Mouse (Mus musculus) embryonic facial prominence, embryonic 10.5 days (tissue): ENCODE data around the gene Crxos. TPM values are rescaled to one million over a fixed set of nuclear protein-coding genes. Genes with fewer than 3 reads are reported as not detected.
"Not testable (repeated sequence)": the region's sequence is repeated elsewhere in the genome, so short reads cannot be mapped to it uniquely, and the experiment has no call there.

Experiments
- DNase-seq: peaks from one replicate; pipeline ENCODE4 v3.0.0-alpha.2; 2017; ENCODE audit warnings: low spot score
- H3K27ac ChIP-seq: fragments of 300-500 bp; sonication (generic); replicated peaks from 2 replicates; pipeline ENCODE4 v1.5.1; 2016; ENCODE audit warnings: mild to moderate bottlenecking
- H3K27me3 ChIP-seq: fragments of 300-500 bp; sonication (generic); replicated peaks from 2 replicates; pipeline ENCODE4 v1.6.1; 2016; ENCODE audit warnings: low read depth, mild to moderate bottlenecking; ENCODE audit not compliant: poor library complexity, severe bottlenecking
- H3K36me3 ChIP-seq: fragments of 300-500 bp; sonication (generic); replicated peaks from 2 replicates; pipeline ENCODE4 v1.6.1; 2016; ENCODE audit warnings: mild to moderate bottlenecking, moderate library complexity
- H3K4me1 ChIP-seq: fragments of 300-500 bp; sonication (generic); 2 replicates; pipeline ENCODE4 v1.6.1; 2016
- H3K4me3 ChIP-seq: fragments of 300-500 bp; sonication (generic); 2 replicates; pipeline ENCODE4 v1.5.1; 2016; ENCODE audit warnings: mild to moderate bottlenecking, moderate library complexity
- H3K9me3 ChIP-seq: fragments of 300-500 bp; sonication (generic); 2 replicates; pipeline ENCODE4 v1.6.1; 2016; ENCODE audit warnings: mild to moderate bottlenecking
- WGBS: fragments of 180-500 bp; shearing (Covaris S2); methylation state at CpG from one replicate; pipeline ENCODE4 v1.1.7; 2016; 5-methylcytosine and 5-hydroxymethylcytosine counted together
- polyA plus RNA-seq: library from polyadenylated mRNA; unstranded; fragments of >200 nt; fragmentation: Nextera tagmentation; extraction: Ambion mirVana; gene quantifications from 2 replicates; pipeline ENCODE4 v1.2.1, GENCODE M21; 2016

Gene Crxos
- polyA plus RNA-seq, 1 experiment from 2014 or later, result not detected

- no peak overlapping the region for H3K4me3 ChIP-seq
- H3K9me3 ChIP-seq, result no peaks in the 10 kb centered on the region
- H3K36me3 ChIP-seq, result no peaks in the 10 kb centered on the region
- H3K4me1 ChIP-seq, result peaks cover 5% of the 10 kb centered on the region
- no peaks in the 10 kb centered on the region for H3K27me3 ChIP-seq
- WGBS, result 82% methylated on average over 5 of the region's 5 CpGs
- H3K27ac ChIP-seq, result no peak overlapping the region
- DNase-seq, result no peak
Observed at GRCm38 (mm10) chr7:15910521-15910920, 28.1 kb downstream of the Crxos start.

- WGBS, result 1% methylated on average over 4 of the region's 4 CpGs
- Histone ChIP-seq H3K4me1 (peaks cover 5% of the 10 kb centered on the region), H3K4me3 (no peak overlapping the region), H3K9me3 (no peaks in the 10 kb centered on the region), H3K27me3 (no peaks in the 10 kb centered on the region), H3K36me3 (peaks cover 11% of the 10 kb centered on the region), H3K27ac (no peak overlapping the region)
- DNase-seq, result peak; percentile 90
Observed at GRCm38 (mm10) chr7:15912183-15912582, 29.8 kb downstream of the Crxos start.

- H3K4me3 ChIP-seq, result no peak overlapping the region
- no peaks in the 10 kb centered on the region for H3K27me3 ChIP-seq
- no peak overlapping the region for H3K27ac ChIP-seq
Observed at GRCm38 (mm10) chr7:15914252-15914651, 31.8 kb downstream of the Crxos start.

GRCm38 (mm10) chr7:15914751-15915150 is 32.3 kb downstream of the Crxos start:
- Histone ChIP-seq H3K27me3 (no peaks in the 10 kb centered on the region), H3K4me3 (no peak overlapping the region), H3K27ac (no peak overlapping the region), H3K4me1 (peaks cover 5% of the 10 kb centered on the region), H3K9me3 (no peaks in the 10 kb centered on the region; the same call in 1 of the 2 replicates), H3K36me3 (peaks cover 36% of the 10 kb centered on the region)
- DNase-seq, result no peak
- WGBS, result 86% methylated on average over 2 of the region's 2 CpGs

More at GRCm38 (mm10) chr7:15914252-15914651, 31.8 kb downstream of the Crxos start:
- Histone ChIP-seq H3K4me1 (peaks cover 5% of the 10 kb centered on the region), H3K36me3 (peaks cover 31% of the 10 kb centered on the region), H3K9me3 (no peaks in the 10 kb centered on the region; the same call in 1 of the 2 replicates)
- WGBS, result 53% methylated on average over 2 of the region's 2 CpGs
- DNase-seq, result peak; percentile 60

- not testable (repeated sequence) for H3K27ac ChIP-seq, DNase-seq, H3K4me3 ChIP-seq, H3K9me3 ChIP-seq, H3K27me3 ChIP-seq
- Histone ChIP-seq H3K4me1 (peaks cover 10% of the 10 kb centered on the region), H3K36me3 (peaks cover 46% of the 10 kb centered on the region)
- WGBS, result 91% methylated on average over 4 of the region's 4 CpGs
Observed at GRCm38 (mm10) chr7:15915695-15916094, 33.3 kb downstream of the Crxos start.

- Histone ChIP-seq H3K27me3 (no peaks in the 10 kb centered on the region), H3K36me3 (peaks cover 50% of the 10 kb centered on the region), H3K4me3 (no peak overlapping the region), H3K4me1 (peaks cover 15% of the 10 kb centered on the region), H3K9me3 (no peaks in the 10 kb centered on the region; the same call in 1 of the 2 replicates), H3K27ac (no peak overlapping the region)
- no peak for DNase-seq
- WGBS, result 78% methylated on average over 3 of the region's 3 CpGs
Observed at GRCm38 (mm10) chr7:15916134-15916723, 33.8 kb downstream of the Crxos start.

GRCm38 (mm10) chr7:15916996-15917395 is 34.6 kb downstream of the Crxos start:
- Histone ChIP-seq H3K27me3 (no peaks in the 10 kb centered on the region), H3K4me1 (peaks cover 17% of the 10 kb centered on the region), H3K4me3 (no peak overlapping the region), H3K9me3 (no peaks in the 10 kb centered on the region; the same call in 1 of the 2 replicates), H3K27ac (no peak overlapping the region), H3K36me3 (peaks cover 50% of the 10 kb centered on the region)
- no peak for DNase-seq
- WGBS, result 80% methylated on average over 4 of the region's 4 CpGs

- DNase-seq, result no peak
- Histone ChIP-seq H3K36me3 (peaks cover 50% of the 10 kb centered on the region), H3K4me1 (peaks cover 20% of the 10 kb centered on the region), H3K27me3 (0 out of 2 replicates have a peak, but pooled peaks cover 2% of the 10 kb centered on the region), H3K4me3 (no peak overlapping the region), H3K27ac (no peak overlapping the region), H3K9me3 (no peaks in the 10 kb centered on the region; the same call in 1 of the 2 replicates)
Observed at GRCm38 (mm10) chr7:15918371-15918770, 36.0 kb downstream of the Crxos start.

- Histone ChIP-seq H3K36me3 (peaks cover 50% of the 10 kb centered on the region), H3K4me3 (peak overlapping the region; percentile 66; the same call in 1 of the 2 replicates)
- WGBS, result 95% methylated on average over 9 of the region's 9 CpGs
Observed at GRCm38 (mm10) chr7:15919947-15920346, 37.5 kb downstream of the Crxos start.

GRCm38 (mm10) chr7:15920645-15921190 is 38.3 kb downstream of the Crxos start:
- Histone ChIP-seq H3K36me3 (peaks cover 50% of the 10 kb centered on the region), H3K27ac (peak overlapping the region; percentile 97)
- 90% methylated on average over 6 of the region's 6 CpGs for WGBS

More at GRCm38 (mm10) chr7:15919947-15920346, 37.5 kb downstream of the Crxos start:
- Histone ChIP-seq H3K27ac (no peak overlapping the region), H3K9me3 (no peaks in the 10 kb centered on the region; the same call in 1 of the 2 replicates), H3K4me1 (peaks cover 23% of the 10 kb centered on the region), H3K27me3 (0 out of 2 replicates have a peak, but pooled peaks cover 12% of the 10 kb centered on the region)
- DNase-seq, result no peak

GRCm38 (mm10) chr7:15921796-15922195 is 39.4 kb downstream of the Crxos start:
- H3K27me3 ChIP-seq, result 0 out of 2 replicates have a peak, but pooled peaks cover 12% of the 10 kb centered on the region
- H3K27ac ChIP-seq, result peak overlapping the region; percentile 97
- DNase-seq, result peak; percentile 77
- 1% methylated on average over 10 of the region's 10 CpGs for WGBS
- peak overlapping the region; percentile 66 for H3K4me3 ChIP-seq
- H3K36me3 ChIP-seq, result peaks cover 42% of the 10 kb centered on the region
- H3K9me3 ChIP-seq, result no peaks in the 10 kb centered on the region; the same call in 1 of the 2 replicates
- H3K4me1 ChIP-seq, result peaks cover 23% of the 10 kb centered on the region

More at GRCm38 (mm10) chr7:15920645-15921190, 38.3 kb downstream of the Crxos start:
- Histone ChIP-seq H3K9me3 (no peaks in the 10 kb centered on the region; the same call in 1 of the 2 replicates), H3K4me3 (peak overlapping the region; percentile 66), H3K27me3 (0 out of 2 replicates have a peak, but pooled peaks cover 12% of the 10 kb centered on the region), H3K4me1 (peaks cover 23% of the 10 kb centered on the region)
- no peak for DNase-seq

- peak within 1 kb of the TSS; percentile 97 for H3K27ac ChIP-seq
- 0 out of 2 replicates have a peak, but pooled peaks cover 12% of the 10 kb centered on the region for H3K27me3 ChIP-seq
- peak within 1 kb of the TSS; percentile 66 for H3K4me3 ChIP-seq
- peak; percentile 93 for DNase-seq
- under 1% methylated on average over 33 of the region's 33 CpGs for WGBS
- peaks cover 23% of the 10 kb centered on the region for H3K4me1 ChIP-seq
- peaks cover 37% of the 10 kb centered on the region for H3K36me3 ChIP-seq
- no peaks in the 10 kb centered on the region; the same call in 1 of the 2 replicates for H3K9me3 ChIP-seq
Observed at GRCm38 (mm10) chr7:15922220-15922773, 39.9 kb downstream of the Crxos start, which contains the start of gene Selenow. Gene Selenow, minus strand, starts transcription at chr7:15922402.
